Mouse (Mus musculus) kidney, embryonic 14.5 days (tissue): ENCODE data around the gene Batf. TPM values are rescaled to one million over a fixed set of nuclear protein-coding genes. Genes with fewer than 3 reads are reported as not detected.

ENCODE experiments used
- ATAC-seq: fragments of 200-750 bp; cut with Nextera tagmentation; 2 replicates; pipeline ENCODE4 v1.8.0; 2017; ENCODE audit warnings: moderate number of reproducible peaks, mild to moderate bottlenecking, moderate TSS enrichment, moderate library complexity; ENCODE audit not compliant: low FRiP score, low TSS enrichment
- H3K27ac ChIP-seq: fragments of 300-500 bp; sonication (generic); 2 replicates; pipeline ENCODE4 v1.5.1; 2014; ENCODE audit warnings: low read depth, mild to moderate bottlenecking, low read length, moderate library complexity, mixed read lengths
- H3K27me3 ChIP-seq: fragments of 300-500 bp; sonication (generic); 2 replicates; pipeline ENCODE4 v1.6.1; 2014; ENCODE audit warnings: mild to moderate bottlenecking, low read length; ENCODE audit not compliant: control insufficient read depth, insufficient read depth
- H3K36me3 ChIP-seq: fragments of 300-500 bp; sonication (generic); 2 replicates; pipeline ENCODE4 v1.6.1; 2014; ENCODE audit warnings: low read length, mixed read lengths; ENCODE audit not compliant: control insufficient read depth, insufficient read depth
- H3K4me1 ChIP-seq: fragments of 300-500 bp; sonication (generic); 2 replicates; pipeline ENCODE4 v1.6.1; 2014; ENCODE audit warnings: low read length, mixed read lengths; ENCODE audit not compliant: control insufficient read depth, insufficient read depth
- H3K4me2 ChIP-seq: fragments of 300-500 bp; sonication (generic); replicated peaks from 2 replicates; pipeline ENCODE4 v1.6.1; 2014; ENCODE audit warnings: low read depth, mild to moderate bottlenecking, low read length
- H3K4me3 ChIP-seq: fragments of 300-500 bp; sonication (generic); 2 replicates; pipeline ENCODE4 v1.5.1; 2014; ENCODE audit warnings: mild to moderate bottlenecking, low read length
- H3K9ac ChIP-seq: fragments of 300-500 bp; sonication (generic); 2 replicates; pipeline ENCODE4 v1.6.1; 2014; ENCODE audit warnings: low read depth, mild to moderate bottlenecking, low read length, moderate library complexity
- H3K9me3 ChIP-seq: fragments of 300-500 bp; sonication (generic); 2 replicates; pipeline ENCODE4 v1.6.1; 2016; ENCODE audit warnings: low read length; ENCODE audit not compliant: control insufficient read depth
- whole genome bisulfite sequencing: fragments of 180-500 bp; shearing (Covaris S2); extraction: QIAGEN DNeasy Blood & Tissue Kit; methylation state at CpG from one replicate; pipeline ENCODE4 v1.1.7; 2014; 5-methylcytosine and 5-hydroxymethylcytosine counted together
- polyA plus RNA-seq: library from polyadenylated mRNA; unstranded; fragments of >200 nt; fragmentation: Nextera tagmentation; extraction: Ambion mirVana; gene quantifications from 2 replicates; pipeline ENCODE4 v1.2.1, GENCODE M21; 2014

The Batf gene
- polyA plus RNA-seq, 1 experiment from 2014 or later = 2.7 TPM

DNA sequence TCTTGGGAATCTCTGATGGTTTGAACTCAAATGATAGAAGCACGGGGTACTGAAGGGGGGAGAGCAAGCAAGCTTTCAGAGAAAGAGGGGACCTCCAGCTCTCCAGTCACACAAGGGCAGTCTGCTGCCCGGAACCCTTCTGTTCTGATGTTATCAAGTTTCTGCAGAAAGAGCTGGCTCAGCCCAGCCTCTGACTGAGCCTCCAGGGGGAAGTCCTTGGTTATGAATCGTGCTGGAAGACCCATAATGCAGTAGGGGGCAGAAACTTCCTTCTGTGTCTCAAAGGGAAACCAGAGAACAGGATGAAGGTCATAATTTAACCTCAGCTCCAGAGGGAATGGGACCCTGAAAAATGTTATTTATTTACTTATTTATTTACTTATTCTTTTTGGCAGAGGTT is 16.4 kb upstream of the Batf start:
- Histone ChIP-seq H3K4me3 (no peak overlapping the region), H3K9ac (no peak overlapping the region), H3K27ac (no peak overlapping the region), H3K4me2 (no peak overlapping the region), H3K36me3 (no peaks in the 10 kb centered on the region), H3K27me3 (no peaks in the 10 kb centered on the region), H3K9me3 (no peaks in the 10 kb centered on the region), H3K4me1 (no peaks in the 10 kb centered on the region)
- WGBS = 42% methylated on average over 3 of the region's 3 CpGs
- ATAC-seq = no peak

GRCm38 (mm10) chr12:85673914-85674313 is 12.6 kb upstream of the Batf start:
- 87% methylated on average over 8 of the region's 8 CpGs for WGBS
- H3K36me3 ChIP-seq = no peaks in the 10 kb centered on the region
- no peak for ATAC-seq
- H3K4me2 ChIP-seq = no peak overlapping the region
- no peak overlapping the region for H3K9ac ChIP-seq
- no peak overlapping the region for H3K4me3 ChIP-seq
- H3K4me1 ChIP-seq = no peaks in the 10 kb centered on the region
- H3K27ac ChIP-seq = no peak overlapping the region
- no peaks in the 10 kb centered on the region for H3K9me3 ChIP-seq
- no peaks in the 10 kb centered on the region for H3K27me3 ChIP-seq

GRCm38 (mm10) chr12:85679117-85679516 is 7.4 kb upstream of the Batf start:
- no peak overlapping the region for H3K27ac ChIP-seq
- H3K4me1 ChIP-seq = no peaks in the 10 kb centered on the region
- no peaks in the 10 kb centered on the region for H3K27me3 ChIP-seq
- H3K4me3 ChIP-seq = no peak overlapping the region
- no peak for ATAC-seq
- no peaks in the 10 kb centered on the region for H3K36me3 ChIP-seq
- 77% methylated on average over 5 of the region's 5 CpGs for WGBS
- no peak overlapping the region for H3K9ac ChIP-seq
- no peaks in the 10 kb centered on the region for H3K9me3 ChIP-seq
- H3K4me2 ChIP-seq = no peak overlapping the region

GRCm38 (mm10) chr12:85679808-85680207 is 6.7 kb upstream of the Batf start:
- Histone ChIP-seq H3K4me2 (no peak overlapping the region), H3K4me3 (no peak overlapping the region), H3K9ac (no peak overlapping the region), H3K9me3 (no peaks in the 10 kb centered on the region), H3K27me3 (no peaks in the 10 kb centered on the region), H3K27ac (no peak overlapping the region), H3K4me1 (no peaks in the 10 kb centered on the region), H3K36me3 (no peaks in the 10 kb centered on the region)
- 64% methylated on average over 2 of the region's 2 CpGs for WGBS
- no peak for ATAC-seq

DNA sequence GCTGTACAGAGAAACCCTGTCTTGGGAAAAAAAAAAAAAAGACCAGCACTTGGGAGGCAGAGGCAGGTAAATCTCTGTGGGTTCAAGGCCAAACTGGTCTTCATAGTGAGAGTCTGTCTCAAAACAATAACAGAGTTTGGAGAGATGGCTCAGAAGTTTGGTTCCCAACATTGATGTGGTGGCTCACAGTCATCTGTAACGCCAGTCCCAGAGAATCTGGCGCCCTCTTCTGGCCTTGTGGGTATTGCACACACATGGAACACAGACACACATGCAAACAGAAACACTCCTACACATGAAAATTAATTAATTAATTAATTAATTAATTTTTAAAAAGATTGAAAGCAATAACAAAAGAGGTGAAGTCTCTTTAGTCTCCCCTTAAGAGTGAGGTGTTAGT is 4.1 kb upstream of the Batf start:
- no peak overlapping the region for H3K4me2 ChIP-seq
- ATAC-seq = no peak
- no peaks in the 10 kb centered on the region for H3K4me1 ChIP-seq
- no peaks in the 10 kb centered on the region for H3K36me3 ChIP-seq
- H3K4me3 ChIP-seq = no peak overlapping the region
- no peak overlapping the region for H3K27ac ChIP-seq
- WGBS = 44% methylated on average over 2 of the region's 2 CpGs
- H3K9me3 ChIP-seq = no peaks in the 10 kb centered on the region
- H3K9ac ChIP-seq = no peak overlapping the region
- H3K27me3 ChIP-seq = no peaks in the 10 kb centered on the region

GRCm38 (mm10) chr12:85684411-85685275 is 1.8 kb upstream of the Batf start:
- Histone ChIP-seq H3K4me2 (no peak overlapping the region), H3K36me3 (no peaks in the 10 kb centered on the region), H3K9ac (no peak overlapping the region), H3K9me3 (no peaks in the 10 kb centered on the region), H3K27ac (no peak overlapping the region), H3K27me3 (no peaks in the 10 kb centered on the region), H3K4me1 (no peaks in the 10 kb centered on the region), H3K4me3 (no peak overlapping the region)
- 81% methylated on average over 16 of the region's 16 CpGs for WGBS
- ATAC-seq = no peak

DNA sequence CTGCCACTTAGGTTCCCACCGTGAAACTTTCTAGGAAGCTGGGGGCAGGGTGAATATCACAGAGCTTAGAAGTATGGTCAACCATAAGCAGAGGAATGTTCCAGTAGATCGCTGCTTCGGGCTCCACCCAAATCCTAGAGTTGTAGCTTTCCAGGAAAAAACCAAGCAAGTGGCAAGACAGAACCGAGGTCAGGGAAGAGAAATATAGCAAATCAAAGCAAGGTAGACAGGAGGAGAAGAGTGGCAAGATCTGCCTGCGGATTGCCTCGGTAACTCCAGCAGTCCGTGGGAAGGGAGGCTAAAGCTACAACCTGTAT is 706 bp downstream of the Batf start:
- no peak for ATAC-seq
- Histone ChIP-seq H3K9ac (no peak overlapping the region), H3K4me3 (no peak overlapping the region), H3K4me1 (no peaks in the 10 kb centered on the region), H3K36me3 (no peaks in the 10 kb centered on the region), H3K27me3 (no peaks in the 10 kb centered on the region), H3K4me2 (no peak overlapping the region; the same call in 1 of the 2 replicates), H3K9me3 (no peaks in the 10 kb centered on the region), H3K27ac (no peak overlapping the region)
- 70% methylated on average over 7 of the region's 7 CpGs for WGBS

GRCm38 (mm10) chr12:85687846-85688245 is 1.4 kb downstream of the Batf start:
- no peak overlapping the region for H3K4me3 ChIP-seq
- no peaks in the 10 kb centered on the region for H3K36me3 ChIP-seq
- no peaks in the 10 kb centered on the region for H3K27me3 ChIP-seq
- H3K27ac ChIP-seq = no peak overlapping the region
- ATAC-seq = no peak
- WGBS = 71% methylated on average over 6 of the region's 6 CpGs
- no peaks in the 10 kb centered on the region for H3K9me3 ChIP-seq
- H3K9ac ChIP-seq = no peak overlapping the region
- no peak overlapping the region for H3K4me2 ChIP-seq
- no peaks in the 10 kb centered on the region for H3K4me1 ChIP-seq

GRCm38 (mm10) chr12:85695787-85696186 is 9.3 kb downstream of the Batf start:
- Histone ChIP-seq H3K9ac (no peak overlapping the region), H3K4me3 (no peak overlapping the region), H3K4me1 (no peaks in the 10 kb centered on the region), H3K4me2 (no peak overlapping the region), H3K27me3 (no peaks in the 10 kb centered on the region), H3K9me3 (no peaks in the 10 kb centered on the region), H3K36me3 (no peaks in the 10 kb centered on the region), H3K27ac (no peak overlapping the region)
- ATAC-seq = no peak
- 86% methylated on average over 2 of the region's 2 CpGs for WGBS
